Mouse (Mus musculus): ENCODE measurements around the gene 7530416G11Rik. TPM values are rescaled to one million over a fixed set of nuclear protein-coding genes. Genes with fewer than 3 reads are reported as not detected.

Gene 7530416G11Rik
- polyA plus RNA-seq, 1 experiment from 2014 or later = not detected

- no peaks in the 10 kb centered on the region for H3K9me3 ChIP-seq
- H3K9ac ChIP-seq = no peak overlapping the region
- peaks cover 78% of the 10 kb centered on the region for H3K4me1 ChIP-seq
- no peak overlapping the region for H3K4me2 ChIP-seq
- peaks cover 9% of the 10 kb centered on the region; the same call in 1 of the 2 replicates for H3K36me3 ChIP-seq (replicated peaks)
- ATAC-seq (ENCODE audit: low FRiP score) = no peak
- WGBS = 40% methylated on average over 8 of the region's 8 CpGs
- no peak overlapping the region for H3K4me3 ChIP-seq (replicated peaks)
- H3K27ac ChIP-seq = peak overlapping the region; percentile 93
- no peaks in the 10 kb centered on the region for H3K27me3 ChIP-seq
Measured at GRCm38 (mm10) chr15:85456891-85457290, 46.1 kb downstream of the 7530416G11Rik start.

GRCm38 (mm10) chr15:85446652-85447051 is 56.4 kb downstream of the 7530416G11Rik start:
- H3K4me1 ChIP-seq = 0 out of 2 replicates have a peak, but pooled peaks cover 4% of the 10 kb centered on the region
- no peak overlapping the region for H3K4me3 ChIP-seq (replicated peaks)
- 77% methylated on average over 3 of the region's 3 CpGs for WGBS
- no peaks in the 10 kb centered on the region for H3K9me3 ChIP-seq
- H3K27ac ChIP-seq = no peak overlapping the region
- no peak overlapping the region for H3K4me2 ChIP-seq
- no peak overlapping the region for H3K9ac ChIP-seq
- ATAC-seq (ENCODE audit: low FRiP score) = no peak
- H3K36me3 ChIP-seq (replicated peaks) = no peaks in the 10 kb centered on the region; the same call in 1 of the 2 replicates
- no peaks in the 10 kb centered on the region for H3K27me3 ChIP-seq

Other genes with a start within 250 kb of the 7530416G11Rik start
- gene Atxn10, start 167.0 kb downstream of the 7530416G11Rik start, polyA plus RNA-seq (2016; fragmentation: Nextera tagmentation; extraction: Ambion mirVana) = 407 and 408 TPM in 2 replicates
- 111 and 130 TPM in 2 replicates for gene Wnt7b, start 79.2 kb upstream of the 7530416G11Rik start, polyA plus RNA-seq (2016; fragmentation: Nextera tagmentation; extraction: Ambion mirVana)
- 0.53 and 0.74 TPM in 2 replicates for gene Ppara, start 231.8 kb upstream of the 7530416G11Rik start, polyA plus RNA-seq (2016; fragmentation: Nextera tagmentation; extraction: Ambion mirVana)